Mouse (Mus musculus): ENCODE results near the gene Ndufb6. TPM values are rescaled to one million over a fixed set of nuclear protein-coding genes. Genes with fewer than 3 reads are reported as not detected.

Ndufb6 gene
- total RNA-seq, 4 experiments from 2014 or later: 266 to 287 (median 272) TPM

Other genes with a start within 250 kb of the Ndufb6 start
- 10 to 100 TPM; 14.0 to 15.2 (median 14.9) TPM for gene Aco1, start 136.3 kb downstream of the Ndufb6 start, total RNA-seq (2022)
- gene Ddx58, start 39.6 kb downstream of the Ndufb6 start, total RNA-seq (2022): 1 to 10 TPM; 1.5 to 2.0 (median 1.9) TPM
- 10 to 100 TPM; 47.2 to 76.3 (median 63.7) TPM for gene Smim27, start 9.8 kb downstream of the Ndufb6 start, total RNA-seq (2022)
- gene Topors, start 9.6 kb downstream of the Ndufb6 start, total RNA-seq (2022): 1 to 10 TPM; 6.8 to 9.2 (median 8.1) TPM
- not detected for gene Tmem215, start 192.8 kb upstream of the Ndufb6 start, total RNA-seq (2022)